Mouse (Mus musculus) right cerebral cortex, postnatal 4 days (tissue): ENCODE results near the gene Gbe1.

Source experiments
- DNase-seq: peaks from one replicate; pipeline ENCODE4 v3.0.0-alpha.2; 2022

The Gbe1 gene

GRCm38 (mm10) chr16:70365229-70365628, 51.5 kb downstream of the Gbe1 start:
- DNase-seq = no peak

GRCm38 (mm10) chr16:70381045-70381444, 67.3 kb downstream of the Gbe1 start:
- DNase-seq = no peak

DNA sequence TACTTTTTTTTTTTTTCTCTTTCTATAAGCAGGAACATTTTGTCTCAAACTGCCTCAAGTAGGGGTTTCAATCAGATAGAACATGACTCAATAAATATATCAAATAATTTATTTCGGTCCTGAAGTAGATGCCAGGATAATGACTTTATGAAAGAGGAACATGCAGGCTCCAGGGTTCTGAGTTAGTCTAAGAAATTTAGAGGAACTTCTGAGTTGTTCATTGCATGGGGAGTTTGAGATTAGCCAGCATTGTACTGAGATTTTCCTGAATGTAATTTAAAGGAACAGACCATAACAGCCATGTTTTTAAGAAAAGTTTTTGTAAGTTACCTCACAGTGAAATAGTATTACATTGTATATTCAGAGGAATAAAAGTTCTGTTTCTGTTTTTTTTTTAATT, 71.7 kb downstream of the Gbe1 start:
- DNase-seq = no peak

- DNase-seq = no peak
These were observed 73.6 kb downstream of the Gbe1 start for GRCm38 (mm10) chr16:70387385-70387784.

GRCm38 (mm10) chr16:70395276-70395675, 81.5 kb downstream of the Gbe1 start:
- DNase-seq = no peak

DNA sequence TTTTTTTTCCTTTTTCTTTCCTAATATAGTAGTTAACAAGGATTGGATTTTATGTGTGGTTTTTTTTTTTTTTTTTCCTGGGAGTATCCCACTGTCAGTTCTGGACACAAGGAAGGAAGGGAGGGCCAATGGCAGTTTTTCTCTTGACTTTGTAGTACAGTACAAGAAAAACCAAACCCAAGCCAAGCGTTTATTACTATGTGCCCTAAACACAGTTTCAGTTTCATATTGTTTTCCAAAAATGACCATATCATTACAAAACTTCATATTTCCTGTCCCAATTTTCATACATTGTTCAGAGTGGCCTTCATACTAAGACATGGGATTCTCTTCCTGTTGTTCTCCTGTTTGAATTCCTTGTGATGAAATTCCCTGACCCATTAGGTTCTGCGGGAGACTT, 94.0 kb downstream of the Gbe1 start:
- DNase-seq = no peak

GRCm38 (mm10) chr16:70421077-70421476, 107.3 kb downstream of the Gbe1 start:
- no peak for DNase-seq

- no peak for DNase-seq
These were observed 135.8 kb downstream of the Gbe1 start for GRCm38 (mm10) chr16:70449520-70449919.

- no peak for DNase-seq
These were observed 161.8 kb downstream of the Gbe1 start for GRCm38 (mm10) chr16:70475583-70475982.

DNA sequence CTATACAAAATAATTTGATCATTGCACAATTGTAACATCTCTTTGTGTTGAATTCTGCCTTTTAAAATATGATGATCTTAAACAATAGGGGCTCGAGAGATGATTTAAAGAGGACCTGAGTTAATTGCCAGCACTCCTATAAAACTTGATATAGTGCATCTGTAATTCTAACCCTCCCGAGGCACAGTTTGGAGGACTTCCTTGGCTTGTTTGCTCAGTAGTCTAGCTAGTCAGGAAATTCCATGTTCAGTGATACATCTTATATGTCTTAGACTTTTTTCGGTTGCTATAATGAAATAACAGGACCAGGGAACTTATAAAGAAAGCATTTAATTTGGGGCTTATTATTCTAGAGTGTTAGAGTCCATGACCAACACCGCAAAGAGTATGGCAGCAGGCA, 162.4 kb downstream of the Gbe1 start:
- DNase-seq = no peak

- no peak for DNase-seq
These were observed 166.7 kb downstream of the Gbe1 start for GRCm38 (mm10) chr16:70480494-70480893.

DNA sequence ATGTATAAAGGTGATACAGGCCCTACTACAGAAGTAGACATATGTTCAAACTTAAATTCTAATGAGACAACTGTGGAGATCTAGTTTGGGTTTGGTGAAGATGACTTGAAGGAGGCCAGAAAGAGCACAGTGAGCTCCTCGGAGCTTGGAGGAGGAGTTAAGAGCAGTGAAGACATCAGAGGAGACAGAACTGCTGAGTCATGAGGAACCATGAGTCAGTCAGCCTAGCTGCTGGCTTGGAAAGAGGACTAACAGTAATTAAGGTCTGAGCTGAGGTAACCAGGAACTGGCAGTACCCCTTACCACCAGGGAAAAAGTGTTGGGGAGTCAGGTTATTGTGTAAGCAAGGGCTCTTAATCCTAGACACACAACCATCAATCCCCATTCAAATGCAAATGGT, 192.7 kb downstream of the Gbe1 start:
- no peak for DNase-seq

- no peak for DNase-seq
These were observed 197.2 kb downstream of the Gbe1 start for GRCm38 (mm10) chr16:70510938-70511337.

- DNase-seq = no peak
These were observed 209.1 kb downstream of the Gbe1 start for GRCm38 (mm10) chr16:70522861-70523260.

DNA sequence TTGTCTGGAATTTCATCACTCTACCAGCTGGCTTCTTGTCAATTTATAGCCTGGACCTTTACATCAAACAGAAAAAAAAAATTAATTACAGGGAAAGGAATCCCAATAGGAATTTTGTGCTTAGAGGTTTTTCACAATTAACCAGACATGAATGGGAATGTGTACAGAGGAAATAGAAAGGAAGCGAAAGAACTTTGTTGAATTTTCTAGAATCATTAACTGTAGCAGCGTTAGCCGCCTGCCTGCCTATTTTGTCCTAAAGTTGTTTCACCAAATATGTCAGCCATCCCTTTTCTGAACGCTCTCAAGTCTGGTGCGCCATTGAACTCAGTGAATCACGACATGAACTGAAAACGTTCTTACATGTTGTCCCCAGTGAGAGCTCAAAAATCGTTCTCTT, 209.8 kb downstream of the Gbe1 start:
- DNase-seq = no peak

- DNase-seq = no peak
These were observed 210.5 kb downstream of the Gbe1 start for GRCm38 (mm10) chr16:70524273-70524672.

DNA sequence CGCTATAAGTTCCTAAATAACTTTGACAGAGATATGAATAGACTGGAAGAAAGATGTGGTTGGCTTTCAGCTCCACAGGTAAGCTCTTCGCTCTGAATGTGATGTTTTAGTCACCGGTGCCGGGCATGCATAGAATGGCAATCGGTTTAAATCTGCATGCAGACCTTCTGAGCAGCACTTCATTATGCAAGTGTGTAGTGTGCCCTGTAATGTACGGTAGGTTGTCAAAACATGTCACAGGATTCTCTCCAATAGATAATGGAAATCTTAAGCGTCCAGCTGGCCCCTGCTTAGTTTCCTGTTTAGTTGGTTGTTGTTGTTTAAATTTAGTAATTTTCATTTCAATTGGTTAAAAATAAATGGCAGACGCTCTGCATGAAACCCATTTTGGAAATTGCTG, 213.5 kb downstream of the Gbe1 start:
- no peak for DNase-seq

DNA sequence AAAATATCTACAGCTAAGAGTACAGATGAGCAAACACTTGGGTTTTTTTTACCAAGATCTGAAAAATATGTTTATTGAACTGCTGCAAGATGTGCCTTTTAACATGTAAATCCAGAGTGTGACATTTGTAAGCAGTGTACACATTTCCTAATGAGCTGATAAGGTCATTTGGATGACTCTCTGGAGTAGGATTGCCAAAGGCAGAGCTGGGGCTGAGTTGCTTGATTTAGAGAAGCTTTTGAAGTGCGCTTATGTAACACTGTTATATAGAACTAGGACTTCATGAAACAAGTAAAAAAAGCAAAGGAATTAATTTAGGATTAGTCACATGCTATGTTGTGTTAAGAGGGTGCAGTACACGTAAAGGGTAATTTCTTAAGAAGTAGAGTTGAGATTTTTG, 221.5 kb downstream of the Gbe1 start:
- DNase-seq = no peak

- DNase-seq = no peak
These were observed 237.1 kb downstream of the Gbe1 start for GRCm38 (mm10) chr16:70550835-70551234.

- DNase-seq = no peak
These were observed 248.0 kb downstream of the Gbe1 start for GRCm38 (mm10) chr16:70561635-70562348.

DNA sequence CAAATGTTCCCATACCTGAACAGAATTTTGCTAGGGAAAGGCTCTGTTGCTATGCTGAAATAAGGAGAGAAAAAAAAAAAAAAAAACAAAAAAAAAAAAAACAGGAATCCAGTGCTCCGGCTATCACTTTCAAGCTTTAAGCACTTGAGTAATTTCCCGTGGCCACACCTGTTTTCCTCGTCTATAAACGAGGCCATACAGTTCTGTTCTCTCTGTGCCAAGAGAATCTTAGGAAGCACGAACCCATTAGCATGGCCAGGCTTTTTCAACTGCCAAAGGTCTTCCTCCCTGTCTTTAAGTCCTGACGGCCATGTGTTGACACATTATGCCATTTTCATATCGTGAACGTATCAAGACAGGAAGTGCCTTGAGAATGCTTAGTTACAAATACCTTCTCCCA, 248.8 kb downstream of the Gbe1 start:
- DNase-seq = no peak

- no peak for DNase-seq
These were observed 249.7 kb downstream of the Gbe1 start for GRCm38 (mm10) chr16:70563456-70563855.

GRCm38 (mm10) chr16:70568341-70569265, 254.9 kb downstream of the Gbe1 start:
- peak; percentile 43 for DNase-seq

DNA sequence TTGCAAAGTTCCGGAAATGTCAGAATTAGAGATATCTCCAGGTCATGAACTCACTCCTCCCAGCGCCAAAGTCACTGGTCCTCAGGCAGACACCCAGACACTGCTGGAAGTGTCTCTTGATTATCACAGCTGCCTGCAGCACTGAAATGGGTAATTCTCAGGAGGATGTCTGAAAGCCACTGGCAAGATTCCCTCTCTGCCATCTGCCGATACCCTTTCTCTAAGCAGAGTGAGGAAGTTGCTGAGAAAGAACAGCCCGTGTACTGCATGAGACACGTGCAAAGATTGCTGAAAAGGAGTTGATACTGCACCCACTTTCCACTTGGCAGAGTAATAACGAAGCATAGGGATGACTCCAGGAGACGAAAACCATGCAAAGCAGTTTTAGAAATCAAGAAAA, 272.2 kb downstream of the Gbe1 start:
- peak; percentile 48 for DNase-seq
